Mouse (Mus musculus): ENCODE measurements around the gene Slc9a4.

The Slc9a4 gene

GRCm38 (mm10) chr1:40579784-40580183 lies at the start of gene Slc9a4:
TSS of gene Slc9a4 (plus strand) at chr1:40580081.
- peak; percentile 51 for DNase-seq (ENCODE audit: low spot score)

- no peak for DNase-seq (ENCODE audit: low spot score)
Measured at GRCm38 (mm10) chr1:40537577-40537976, 42.3 kb upstream of the Slc9a4 start.

- DNase-seq (ENCODE audit: low spot score) = peak; percentile 79
Measured at GRCm38 (mm10) chr1:40544650-40545049, 35.2 kb upstream of the Slc9a4 start.

- DNase-seq (ENCODE audit: low spot score) = no peak
Measured at GRCm38 (mm10) chr1:40546645-40547044, 33.2 kb upstream of the Slc9a4 start.

DNA sequence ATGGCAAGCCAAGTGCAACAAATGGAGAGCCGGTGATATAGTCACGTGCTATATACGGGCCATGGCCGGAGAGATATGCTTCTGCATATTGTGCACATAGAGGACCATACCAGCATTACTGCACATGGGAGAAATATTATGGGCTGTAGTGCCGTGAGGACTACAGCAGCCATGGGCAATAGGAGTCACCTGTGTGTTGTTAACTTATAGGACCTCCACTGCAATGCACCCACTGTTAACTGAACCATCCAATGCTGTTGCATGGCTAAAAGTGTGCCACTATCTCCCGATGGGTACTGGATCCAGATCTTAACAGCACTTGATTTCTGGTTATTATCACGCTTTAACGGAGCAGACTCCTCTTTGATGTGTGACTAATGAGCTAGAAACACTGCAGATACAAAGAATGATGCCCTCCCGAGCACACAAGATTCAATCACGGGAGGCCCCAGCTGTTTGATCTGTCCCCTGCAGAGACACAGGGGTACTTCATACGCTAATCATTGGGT lies 32.8 kb upstream of the Slc9a4 start:
- DNase-seq (ENCODE audit: low spot score) = no peak

DNA sequence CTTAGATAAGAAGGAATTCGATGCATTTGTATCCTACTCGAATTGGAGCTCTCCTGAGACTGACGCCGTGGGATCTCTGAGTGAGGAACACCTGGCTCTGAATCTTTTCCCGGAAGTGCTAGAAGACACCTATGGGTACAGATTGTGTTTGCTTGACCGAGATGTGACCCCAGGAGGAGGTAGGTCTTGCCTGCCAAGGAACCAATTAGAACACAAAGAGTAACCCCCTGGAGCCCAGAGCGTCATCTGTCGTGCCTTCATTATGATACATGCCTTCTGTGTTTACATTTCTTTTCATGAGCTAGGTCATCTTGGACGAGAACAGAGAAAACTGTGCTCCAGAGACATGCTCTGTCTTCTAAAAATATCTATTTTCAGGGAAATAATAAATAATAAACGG lies 32.1 kb upstream of the Slc9a4 start:
- DNase-seq (ENCODE audit: low spot score) = no peak

GRCm38 (mm10) chr1:40569374-40569773 lies 10.5 kb upstream of the Slc9a4 start:
- no peak for DNase-seq (ENCODE audit: low spot score)

DNA sequence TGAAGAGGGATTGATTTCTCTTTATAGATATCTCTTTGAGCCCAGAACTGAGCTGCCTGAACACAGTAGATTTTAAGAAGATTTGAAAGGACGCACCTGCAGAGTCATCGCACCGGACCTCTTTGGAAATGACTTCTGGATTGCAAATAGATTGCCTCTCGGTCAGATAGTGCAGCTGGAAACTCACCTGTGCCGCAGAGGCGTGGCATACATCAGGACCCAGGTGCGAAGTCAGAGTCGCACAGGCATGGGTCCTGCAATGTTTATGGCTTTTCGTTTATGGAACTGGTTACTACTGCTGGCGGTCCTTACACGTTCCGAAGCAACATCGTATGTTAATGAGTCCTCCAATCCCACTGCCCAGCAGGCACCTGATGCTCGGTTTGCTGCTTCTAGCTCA lies 388 bp downstream of the Slc9a4 start:
- DNase-seq (ENCODE audit: low spot score) = no peak

DNA sequence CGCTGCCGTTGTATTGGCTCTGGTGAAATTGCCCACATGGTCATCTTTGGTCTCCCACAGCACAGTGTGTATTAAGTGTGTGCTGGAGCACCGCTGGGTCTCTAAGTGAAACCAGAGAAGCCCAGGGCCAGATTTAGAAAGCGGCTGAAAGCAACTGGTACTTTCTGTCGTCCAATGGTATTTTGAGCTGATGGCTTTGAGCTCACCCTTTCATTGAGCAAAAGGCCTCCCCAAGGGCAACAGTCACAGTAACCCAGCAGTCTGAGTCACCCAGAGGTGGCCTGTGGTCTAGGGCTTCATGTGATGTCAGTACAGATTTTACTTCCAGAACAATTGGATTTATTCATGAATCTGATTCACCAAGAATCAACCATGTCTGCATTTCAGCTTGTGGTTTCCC lies 6.9 kb downstream of the Slc9a4 start:
- no peak for DNase-seq (ENCODE audit: low spot score)

- no peak for DNase-seq (ENCODE audit: low spot score)
Measured at GRCm38 (mm10) chr1:40590931-40591330, 11.1 kb downstream of the Slc9a4 start.

DNA sequence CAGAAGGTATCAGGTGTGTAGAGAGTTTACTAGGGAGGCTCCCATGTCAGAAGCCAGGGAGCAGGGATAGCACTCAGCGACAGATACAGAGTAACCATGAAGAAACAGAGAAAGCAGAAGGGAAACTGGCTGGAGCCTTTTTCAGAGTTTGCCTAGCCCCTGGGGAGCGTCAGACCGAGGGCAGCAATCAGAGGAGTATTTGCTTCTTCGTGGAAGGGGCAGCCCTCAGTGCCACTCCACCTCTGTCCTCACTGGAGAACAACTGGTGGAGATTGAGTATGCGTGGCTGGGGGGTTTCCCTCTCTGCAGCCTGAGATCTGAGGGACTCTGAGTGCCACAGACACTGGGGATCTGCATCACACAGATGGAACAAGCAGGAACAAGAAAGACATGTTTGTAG lies 17.9 kb downstream of the Slc9a4 start:
- DNase-seq (ENCODE audit: low spot score) = no peak

DNA sequence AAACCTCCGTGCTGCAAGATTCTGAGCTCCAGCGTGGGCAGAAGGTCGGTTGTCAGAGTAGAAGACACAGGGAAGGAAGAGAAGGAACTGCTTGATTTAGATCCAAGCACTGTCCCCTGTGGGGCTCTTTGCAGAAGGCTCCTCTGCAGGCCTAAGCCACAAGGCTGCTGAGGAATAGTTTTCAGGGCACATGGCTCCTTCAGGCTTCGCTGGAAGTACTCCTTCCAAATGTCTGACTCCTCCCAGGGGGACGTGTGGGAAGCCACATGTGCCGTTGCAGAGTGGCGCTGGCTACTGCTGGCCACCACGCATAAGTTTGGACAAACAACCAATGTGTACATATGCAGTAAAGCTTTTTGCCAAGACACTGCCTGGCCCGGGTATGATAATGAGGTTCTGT lies 19.8 kb downstream of the Slc9a4 start:
- peak; percentile 17 for DNase-seq (ENCODE audit: low spot score)

GRCm38 (mm10) chr1:40600394-40601327 lies 20.8 kb downstream of the Slc9a4 start:
- DNase-seq (ENCODE audit: low spot score) = peak; percentile 60

DNA sequence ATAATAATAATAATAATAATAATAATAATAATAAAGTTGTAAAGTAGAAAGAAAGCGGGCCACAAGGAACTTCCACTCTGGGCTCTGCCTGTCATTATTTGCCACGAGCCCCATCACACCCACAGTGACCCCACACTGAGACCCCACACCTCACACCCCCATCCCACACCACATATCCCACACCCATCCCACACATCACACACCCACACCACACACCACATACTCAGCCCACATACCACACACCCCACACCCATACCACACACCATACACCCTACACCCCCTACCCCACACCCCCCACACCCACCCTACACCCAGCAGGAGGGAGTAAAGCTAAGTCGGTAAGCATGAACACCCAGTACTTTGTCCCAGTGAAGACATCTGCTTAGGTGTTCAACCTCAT lies 21.6 kb downstream of the Slc9a4 start:
- no peak for DNase-seq (ENCODE audit: low spot score)

GRCm38 (mm10) chr1:40613219-40613618 lies 33.3 kb downstream of the Slc9a4 start:
- no peak for DNase-seq (ENCODE audit: low spot score)

GRCm38 (mm10) chr1:40619093-40619492 lies 39.2 kb downstream of the Slc9a4 start:
- DNase-seq (ENCODE audit: low spot score) = no peak

GRCm38 (mm10) chr1:40619871-40620270 lies 40.0 kb downstream of the Slc9a4 start:
- no peak for DNase-seq (ENCODE audit: low spot score)

- DNase-seq (ENCODE audit: low spot score) = no peak
Measured at GRCm38 (mm10) chr1:40624954-40625353, 45.1 kb downstream of the Slc9a4 start.

GRCm38 (mm10) chr1:40626954-40627353 lies 47.1 kb downstream of the Slc9a4 start:
- no peak for DNase-seq (ENCODE audit: low spot score)

DNA sequence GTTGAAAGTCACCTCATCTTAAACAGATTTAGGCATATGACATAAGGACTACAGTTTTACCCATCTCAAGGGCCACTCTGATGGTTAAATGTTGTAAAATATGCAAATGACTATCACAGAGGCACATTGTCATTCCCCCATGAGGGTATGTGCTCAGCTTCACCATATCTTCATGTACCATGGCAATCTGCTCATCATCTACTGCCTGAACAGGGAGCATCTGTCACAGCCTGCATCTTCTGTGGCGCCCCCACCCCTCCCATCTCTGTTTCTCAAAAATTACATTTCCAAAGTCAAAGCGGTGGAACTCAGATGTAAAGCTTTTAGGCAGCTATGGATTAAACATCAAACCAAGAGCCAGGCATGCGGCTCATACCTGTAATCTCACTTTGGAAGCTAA lies 48.6 kb downstream of the Slc9a4 start:
- peak; percentile 54 for DNase-seq (ENCODE audit: low spot score)

- DNase-seq (ENCODE audit: low spot score) = no peak
Measured at GRCm38 (mm10) chr1:40632407-40633062, 52.7 kb downstream of the Slc9a4 start.

GRCm38 (mm10) chr1:40634608-40635007 lies 54.7 kb downstream of the Slc9a4 start:
- DNase-seq (ENCODE audit: low spot score) = no peak

- no peak for DNase-seq (ENCODE audit: low spot score)
Measured at GRCm38 (mm10) chr1:40648234-40648633, 68.4 kb downstream of the Slc9a4 start.

Data from layer of hippocampus, adult 11-12 months (tissue).